Mouse (Mus musculus): ENCODE results near the gene Vezf1. TPM values are rescaled to one million over a fixed set of nuclear protein-coding genes. Genes with fewer than 3 reads are reported as not detected.

Gene Vezf1
- total RNA-seq, 1 experiment from 2014 or later, result 39.8 TPM

GRCm38 (mm10) chr11:88053821-88054220, 14.3 kb upstream of the Vezf1 start:
- DNase-seq, result no peak

- DNase-seq, result peak; percentile 63
These were observed 13.5 kb upstream of the Vezf1 start for GRCm38 (mm10) chr11:88054589-88054988.

- DNase-seq, result no peak
These were observed 12.3 kb upstream of the Vezf1 start for GRCm38 (mm10) chr11:88055777-88056176.

DNA sequence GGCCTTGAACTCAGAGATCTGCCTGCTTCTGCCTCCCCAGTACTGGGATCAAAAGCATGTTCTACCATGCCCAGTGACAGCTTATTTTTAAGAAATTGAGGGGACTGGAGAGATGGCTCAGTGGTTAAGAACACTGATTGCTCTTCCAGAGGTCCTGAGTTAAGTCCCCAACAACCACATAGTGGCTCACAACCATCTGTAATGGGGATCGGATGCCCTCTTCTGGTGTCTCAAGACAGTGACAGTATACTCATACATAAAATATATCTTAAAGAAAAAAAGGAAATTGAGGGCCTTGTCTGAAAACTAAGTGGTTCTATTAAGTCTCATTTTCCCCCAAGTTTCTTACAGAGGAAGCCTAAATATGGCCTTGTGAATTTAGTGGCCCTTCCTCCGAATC, 10.3 kb upstream of the Vezf1 start:
- DNase-seq, result no peak

- peak; percentile 62 for DNase-seq
These were observed 8.9 kb upstream of the Vezf1 start for GRCm38 (mm10) chr11:88059141-88059540.

GRCm38 (mm10) chr11:88061892-88062625, 6.0 kb upstream of the Vezf1 start:
- DNase-seq, result peak; percentile 40

DNA sequence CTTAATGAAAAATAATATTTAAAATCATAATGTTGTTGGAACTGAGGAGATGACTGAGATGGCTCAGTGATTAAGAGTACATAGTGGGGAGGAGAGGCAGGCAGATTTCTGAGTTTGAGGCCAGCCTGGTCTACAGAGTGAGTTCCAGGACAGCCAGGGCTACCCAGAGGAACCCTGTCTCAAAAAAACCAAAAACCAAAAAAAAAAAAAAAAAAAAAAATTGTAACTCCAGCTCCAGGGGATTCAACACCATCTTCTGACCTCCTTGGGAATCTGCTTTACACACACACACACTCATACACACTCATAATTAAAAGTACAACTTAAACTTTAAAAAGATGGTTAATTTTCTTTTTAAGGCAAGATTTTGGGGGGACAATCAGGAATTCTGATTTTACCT, 2.3 kb upstream of the Vezf1 start:
- DNase-seq, result no peak

GRCm38 (mm10) chr11:88067191-88067585, 891 bp upstream of the Vezf1 start:
- DNase-seq, result no peak

- peak; percentile 87 for DNase-seq
These were observed 549 bp downstream of the Vezf1 start for GRCm38 (mm10) chr11:88068411-88069245.

- no peak for DNase-seq
These were observed 1.1 kb downstream of the Vezf1 start for GRCm38 (mm10) chr11:88069246-88069570.

DNA sequence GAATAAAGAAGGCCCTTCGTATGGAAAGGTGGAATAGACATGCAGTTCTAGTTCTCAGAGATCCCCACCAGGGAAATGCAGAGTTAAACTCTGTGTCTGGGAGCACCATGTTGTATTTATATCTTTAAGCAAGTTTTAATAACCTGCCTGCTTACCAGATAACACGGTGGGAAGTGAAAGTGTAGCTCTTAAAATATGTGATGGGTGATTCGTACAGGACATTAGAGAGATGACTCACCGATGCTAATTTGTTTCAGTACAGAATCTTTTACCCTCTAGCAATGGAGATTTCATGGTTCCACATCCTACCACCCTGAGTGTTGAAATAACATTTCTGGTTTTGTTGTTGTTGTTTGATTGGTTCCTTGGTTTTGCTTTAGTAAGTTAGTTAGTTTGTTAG, 2.3 kb downstream of the Vezf1 start:
- no peak for DNase-seq

- DNase-seq, result no peak
These were observed 3.0 kb downstream of the Vezf1 start for GRCm38 (mm10) chr11:88071113-88071512.

DNA sequence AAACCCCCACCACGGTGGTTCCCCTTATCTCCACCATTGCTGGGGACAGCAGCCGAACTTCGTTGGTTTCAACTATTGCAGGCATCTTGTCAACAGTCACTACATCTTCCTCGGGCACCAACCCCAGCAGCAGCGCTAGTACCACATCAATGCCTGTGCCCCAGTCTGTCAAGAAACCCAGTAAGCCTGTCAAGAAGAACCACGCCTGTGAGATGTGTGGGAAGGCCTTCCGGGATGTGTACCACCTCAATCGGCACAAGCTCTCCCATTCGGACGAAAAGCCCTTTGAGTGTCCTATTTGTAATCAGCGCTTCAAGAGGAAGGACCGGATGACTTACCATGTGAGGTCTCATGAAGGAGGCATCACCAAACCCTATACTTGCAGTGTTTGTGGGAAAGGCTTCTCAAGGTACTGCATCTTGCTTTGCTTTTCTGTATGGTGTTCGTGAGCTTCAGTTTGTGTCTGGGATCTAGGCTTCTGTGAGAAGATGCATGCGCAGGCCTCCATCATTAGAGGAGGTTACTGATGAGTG, 5.3 kb downstream of the Vezf1 start:
- DNase-seq, result no peak

DNA sequence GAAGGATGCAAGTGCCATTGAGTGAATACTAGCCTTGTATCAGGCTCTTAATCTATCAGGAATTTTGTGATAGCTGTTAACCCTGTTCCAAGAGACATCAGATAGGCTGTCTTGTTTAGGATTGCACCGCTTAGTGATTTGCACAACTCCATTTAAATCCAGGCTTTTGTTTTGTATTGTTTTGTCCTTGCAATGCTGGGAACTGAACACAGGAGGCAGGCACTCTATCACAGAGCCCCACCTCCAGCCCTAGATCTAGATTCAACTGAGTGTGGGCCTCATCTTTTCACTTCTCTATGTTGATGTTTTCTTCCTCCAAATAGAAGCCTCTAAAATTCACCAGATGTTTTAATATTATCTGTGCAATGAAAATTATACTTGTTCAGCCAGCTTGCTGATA, 7.6 kb downstream of the Vezf1 start:
- no peak for DNase-seq

DNA sequence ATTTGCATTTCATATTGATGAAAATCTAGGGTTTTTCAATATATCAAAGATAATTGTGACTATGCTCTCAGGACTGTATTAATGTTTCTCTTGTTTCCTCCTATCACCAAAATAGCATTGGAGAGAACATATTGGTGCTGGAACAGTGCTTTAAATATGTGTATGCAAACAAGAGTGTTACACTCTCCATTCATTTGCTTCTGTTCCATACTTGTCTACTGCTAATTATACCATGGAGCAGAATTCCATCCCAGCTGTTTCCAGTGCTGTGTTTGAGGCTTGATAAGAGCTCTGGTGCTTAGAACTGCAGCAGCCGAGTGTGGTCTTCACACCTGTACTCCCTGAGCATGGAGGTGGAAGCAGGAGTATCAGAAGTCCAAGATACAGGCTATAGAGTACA, 8.3 kb downstream of the Vezf1 start:
- DNase-seq, result no peak

- DNase-seq, result no peak
These were observed 15.6 kb downstream of the Vezf1 start for GRCm38 (mm10) chr11:88083699-88084098.

DNA sequence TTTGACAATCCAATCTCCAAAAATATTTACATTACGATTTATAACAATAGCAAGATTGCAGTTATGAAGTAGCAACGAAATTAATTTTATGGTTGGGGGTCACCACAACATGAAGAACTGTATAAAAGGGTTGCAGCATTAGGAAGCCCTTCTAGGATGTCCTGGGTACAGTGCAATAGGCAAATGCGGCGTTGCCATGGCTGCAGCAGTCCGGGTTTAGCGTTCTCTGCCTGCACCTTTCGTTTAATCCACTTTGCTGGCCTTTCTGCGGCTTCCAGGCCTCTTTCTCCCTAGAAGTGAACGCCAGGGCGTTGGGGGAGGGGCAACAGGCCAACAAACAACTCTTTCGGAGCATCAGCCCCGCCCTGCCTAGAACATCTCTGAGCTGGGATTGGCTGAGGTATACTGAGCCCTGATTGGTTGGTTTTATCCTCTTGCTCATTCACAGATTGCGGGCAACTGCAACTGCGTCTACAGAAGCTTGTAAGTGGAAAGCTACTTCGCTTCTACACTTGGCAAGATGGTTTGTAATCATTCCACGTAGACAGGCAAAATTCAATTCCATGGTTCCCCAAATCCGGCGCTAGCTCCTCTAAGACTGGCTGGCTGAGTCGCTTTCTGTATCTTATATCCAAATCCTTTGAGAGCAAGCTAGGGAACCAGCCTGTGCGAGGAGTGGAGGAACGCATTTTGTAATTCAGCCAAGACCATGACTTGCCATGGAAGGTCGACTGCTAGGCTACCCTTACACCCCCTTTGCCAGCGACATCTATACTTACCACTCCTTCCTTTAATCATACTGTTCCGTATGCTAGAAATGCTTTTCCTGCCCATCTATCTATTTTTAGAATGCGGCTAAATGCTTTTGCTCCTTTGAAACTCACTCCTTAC, 18.9 kb downstream of the Vezf1 start:
- DNase-seq, result peak; percentile 96

- DNase-seq, result no peak
These were observed 21.1 kb downstream of the Vezf1 start for GRCm38 (mm10) chr11:88089150-88089549.

DNA sequence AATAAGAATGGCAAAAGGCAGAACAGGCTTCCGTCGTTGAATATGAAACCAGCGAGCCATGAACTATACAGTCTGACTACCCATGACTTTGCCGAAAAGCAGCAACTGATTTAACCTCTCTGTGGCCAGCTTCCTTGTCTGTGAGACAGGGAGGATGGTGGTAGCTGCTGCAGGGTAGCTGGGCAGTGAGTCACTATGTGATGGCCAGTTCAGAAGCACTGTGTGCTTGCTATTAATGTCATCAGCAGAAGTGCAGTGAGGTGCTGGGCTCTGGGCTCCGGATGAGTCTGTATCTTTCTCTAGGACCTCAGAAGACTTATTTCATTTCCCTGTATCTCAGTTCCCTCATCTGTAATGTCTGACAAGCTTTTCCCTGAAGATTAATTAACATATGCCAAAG, 22.2 kb downstream of the Vezf1 start:
- DNase-seq, result no peak

DNA sequence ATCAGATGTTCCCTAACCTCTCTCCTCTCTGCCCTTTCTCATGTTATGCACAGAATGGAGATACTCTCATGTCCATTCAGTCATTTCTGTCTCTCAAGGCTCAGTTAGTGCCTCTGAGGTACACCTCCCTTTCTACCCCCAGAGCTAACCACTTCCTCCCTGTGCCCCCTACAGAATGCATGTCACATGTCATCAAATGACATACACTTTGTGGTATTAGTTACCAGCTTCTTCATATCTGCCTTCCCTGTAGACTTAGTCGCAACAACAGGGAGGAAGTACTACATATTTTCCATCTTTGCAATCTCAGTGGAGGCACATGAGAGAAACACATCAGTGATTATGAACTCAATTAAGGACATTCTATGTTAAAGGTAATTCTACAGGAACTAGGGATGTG, 23.9 kb downstream of the Vezf1 start:
- no peak for DNase-seq

GRCm38 (mm10) chr11:88097173-88097572, 29.1 kb downstream of the Vezf1 start:
- no peak for DNase-seq

DNA sequence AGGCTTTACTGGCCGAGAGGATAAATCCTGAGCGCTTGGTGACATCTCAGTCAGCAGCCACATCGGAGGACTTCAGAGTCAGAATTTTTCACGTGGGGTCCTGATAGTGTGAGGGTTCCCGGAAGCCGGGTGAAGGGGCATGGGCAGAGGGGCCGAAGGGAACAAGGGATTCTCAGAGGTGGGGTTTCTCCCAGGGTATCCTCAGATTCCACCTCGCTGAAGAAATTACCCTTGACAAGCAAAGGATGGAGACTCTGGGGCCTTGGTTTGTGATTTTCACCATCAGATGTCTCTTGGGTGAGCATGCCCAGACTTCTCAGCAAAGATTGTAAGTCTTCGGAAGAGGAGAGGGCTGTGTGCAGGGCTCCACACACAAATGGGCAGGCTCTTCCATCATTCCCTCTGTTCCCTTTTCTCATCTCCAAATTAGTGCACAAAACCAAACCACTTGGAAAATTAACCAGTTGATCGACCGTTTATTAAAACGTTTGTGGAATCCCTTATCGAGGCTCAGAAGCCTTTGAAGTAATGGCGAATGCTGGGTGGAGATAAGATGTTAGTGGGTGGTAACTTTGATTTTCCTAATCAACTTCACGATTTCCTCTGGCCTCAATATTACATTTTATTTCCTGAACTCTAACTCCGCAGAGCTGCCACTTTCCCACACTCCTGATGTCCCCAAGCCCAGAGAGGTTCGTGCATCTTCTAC, 30.1 kb downstream of the Vezf1 start, which contains the start of gene Cuedc1:
Cuedc1 (plus strand) TSS at position 38 of the 709 bp plus-strand sequence.
- no peak for DNase-seq
